Mouse (Mus musculus) urinary bladder, postnatal 10 days (tissue): ENCODE measurements around the gene Tex2.
"Not testable (repeated sequence)": the region's sequence is repeated elsewhere in the genome, so short reads cannot be mapped to it uniquely, and the experiment has no call there.

ENCODE experiments used
- DNase-seq: peaks from one replicate; pipeline ENCODE4 v3.0.0; 2022; ENCODE audit warnings: low spot score

Gene Tex2

GRCm38 (mm10) chr11:106506211-106506610, 107.0 kb downstream of the Tex2 start:
- DNase-seq = no peak

GRCm38 (mm10) chr11:106504129-106504528, 109.1 kb downstream of the Tex2 start:
- no peak for DNase-seq

GRCm38 (mm10) chr11:106503425-106503717, 109.9 kb downstream of the Tex2 start:
- no peak for DNase-seq

GRCm38 (mm10) chr11:106502631-106503424, 110.4 kb downstream of the Tex2 start:
- no peak for DNase-seq

- DNase-seq = no peak
These were observed 111.1 kb downstream of the Tex2 start for GRCm38 (mm10) chr11:106502159-106502505.

GRCm38 (mm10) chr11:106501308-106502158, 111.7 kb downstream of the Tex2 start:
- DNase-seq = no peak

GRCm38 (mm10) chr11:106500393-106501307, 112.6 kb downstream of the Tex2 start:
- DNase-seq = peak; percentile 70

- no peak for DNase-seq
These were observed 114.4 kb downstream of the Tex2 start for GRCm38 (mm10) chr11:106498739-106499379.

- DNase-seq = no peak
These were observed 115.3 kb downstream of the Tex2 start for GRCm38 (mm10) chr11:106497926-106498325.

- DNase-seq = not testable (repeated sequence)
These were observed 116.2 kb downstream of the Tex2 start for GRCm38 (mm10) chr11:106497009-106497408.

GRCm38 (mm10) chr11:106492984-106493669, 120.1 kb downstream of the Tex2 start:
- no peak for DNase-seq

- no peak for DNase-seq
These were observed 121.8 kb downstream of the Tex2 start for GRCm38 (mm10) chr11:106491393-106491792.

GRCm38 (mm10) chr11:106490600-106490999, 122.6 kb downstream of the Tex2 start:
- DNase-seq = not testable (repeated sequence)

GRCm38 (mm10) chr11:106490057-106490456, 123.2 kb downstream of the Tex2 start:
- no peak for DNase-seq

- DNase-seq = no peak
These were observed 124.1 kb downstream of the Tex2 start for GRCm38 (mm10) chr11:106489036-106489693.

- DNase-seq = no peak
These were observed 125.1 kb downstream of the Tex2 start for GRCm38 (mm10) chr11:106488126-106488561.

GRCm38 (mm10) chr11:106487733-106488115, 125.5 kb downstream of the Tex2 start, which contains the start of gene Ern1:
Gene Ern1, minus strand, starts transcription at chr11:106487852.
- peak; percentile 90 for DNase-seq

- no peak for DNase-seq
These were observed 126.1 kb downstream of the Tex2 start for GRCm38 (mm10) chr11:106486866-106487732.

- no peak for DNase-seq
These were observed 127.0 kb downstream of the Tex2 start for GRCm38 (mm10) chr11:106486042-106486865.
